Mouse (Mus musculus): Measurements from ENCODE around the gene St3gal5. TPM values are rescaled to one million over a fixed set of nuclear protein-coding genes. Genes with fewer than 3 reads are reported as not detected.
"Not testable (repeated sequence)": the region's sequence is repeated elsewhere in the genome, so short reads cannot be mapped to it uniquely, and the experiment has no call there.

St3gal5 gene
- polyA plus RNA-seq, 1 experiment from 2014 or later, result 14.1 TPM

- 85% methylated on average over 11 of the region's 11 CpGs for WGBS
- DNase-seq (ENCODE audit: low spot score), result no peak
Observed at GRCm38 (mm10) chr6:72153455-72153854, 56.1 kb downstream of the St3gal5 start.

GRCm38 (mm10) chr6:72154008-72154407 lies 56.6 kb downstream of the St3gal5 start:
- H3K27me3 ChIP-seq (ENCODE audit: insufficient read depth, low read length); H3K9ac ChIP-seq (ENCODE audit: low read depth, low read length); ATAC-seq (replicated peaks; ENCODE audit: low FRiP score, low read depth); H3K9me3 ChIP-seq (replicated peaks; ENCODE audit: low read length); H3K36me3 ChIP-seq (ENCODE audit: insufficient read depth, low read length); H3K27ac ChIP-seq; H3K4me2 ChIP-seq (ENCODE audit: low read length); DNase-seq (ENCODE audit: low spot score); H3K4me3 ChIP-seq (replicated peaks; ENCODE audit: low read depth, low read length); H3K4me1 ChIP-seq (replicated peaks; ENCODE audit: insufficient read depth, low read length): not testable (repeated sequence)
- WGBS, result 62% methylated on average over 3 of the region's 5 CpGs

More at GRCm38 (mm10) chr6:72153455-72153854, 56.1 kb downstream of the St3gal5 start:
- ATAC-seq (replicated peaks; ENCODE audit: low FRiP score, low read depth), result no peak
- no peak for TF ChIP-seq CTCF (IDR thresholded peaks at IDR 0.05; ENCODE audit: low read depth)
- Histone ChIP-seq H3K4me2 (ENCODE audit: low read length) (no peak overlapping the region), H3K4me1 (replicated peaks; ENCODE audit: insufficient read depth, low read length) (no peaks in the 10 kb centered on the region), H3K4me3 (replicated peaks; ENCODE audit: low read depth, low read length) (no peak overlapping the region), H3K36me3 (ENCODE audit: insufficient read depth, low read length) (peaks cover 11% of the 10 kb centered on the region; the same call in 1 of the 2 replicates), H3K9ac (ENCODE audit: low read depth, low read length) (no peak overlapping the region), H3K9me3 (replicated peaks; ENCODE audit: low read length) (no peaks in the 10 kb centered on the region), H3K27me3 (ENCODE audit: insufficient read depth, low read length) (no peaks in the 10 kb centered on the region), H3K27ac (no peak overlapping the region)

- no peaks in the 10 kb centered on the region for H3K27me3 ChIP-seq (ENCODE audit: insufficient read depth, low read length)
- H3K4me1 ChIP-seq (replicated peaks; ENCODE audit: insufficient read depth, low read length), result no peaks in the 10 kb centered on the region
- H3K9me3 ChIP-seq (replicated peaks; ENCODE audit: low read length), result no peaks in the 10 kb centered on the region
- H3K4me2 ChIP-seq (ENCODE audit: low read length), result no peak overlapping the region
- H3K9ac ChIP-seq (ENCODE audit: low read depth, low read length), result no peak overlapping the region
- DNase-seq (ENCODE audit: low spot score), result no peak
- no peaks in the 10 kb centered on the region for H3K36me3 ChIP-seq (ENCODE audit: insufficient read depth, low read length)
- no peak for TF ChIP-seq CTCF (IDR thresholded peaks at IDR 0.05; ENCODE audit: low read depth)
- 90% methylated on average over 7 of the region's 7 CpGs for WGBS
- no peak overlapping the region for H3K27ac ChIP-seq
- no peak overlapping the region for H3K4me3 ChIP-seq (replicated peaks; ENCODE audit: low read depth, low read length)
- no peak for ATAC-seq (replicated peaks; ENCODE audit: low FRiP score, low read depth)
Observed at GRCm38 (mm10) chr6:72154938-72155531, 57.6 kb downstream of the St3gal5 start.

- H3K4me2 ChIP-seq (ENCODE audit: low read length), result no peak overlapping the region
- no peaks in the 10 kb centered on the region for H3K36me3 ChIP-seq (ENCODE audit: insufficient read depth, low read length)
- no peaks in the 10 kb centered on the region for H3K4me1 ChIP-seq (replicated peaks; ENCODE audit: insufficient read depth, low read length)
- no peaks in the 10 kb centered on the region for H3K27me3 ChIP-seq (ENCODE audit: insufficient read depth, low read length)
- H3K27ac ChIP-seq, result no peak overlapping the region
- H3K9me3 ChIP-seq (replicated peaks; ENCODE audit: low read length), result no peaks in the 10 kb centered on the region
- TF ChIP-seq CTCF (IDR thresholded peaks at IDR 0.05; ENCODE audit: low read depth), result no peak
- 95% methylated on average over 8 of the region's 8 CpGs for WGBS
- H3K4me3 ChIP-seq (replicated peaks; ENCODE audit: low read depth, low read length), result no peak overlapping the region
- DNase-seq (ENCODE audit: low spot score), result no peak
- no peak for ATAC-seq (replicated peaks; ENCODE audit: low FRiP score, low read depth)
- no peak overlapping the region for H3K9ac ChIP-seq (ENCODE audit: low read depth, low read length)
Observed at GRCm38 (mm10) chr6:72155649-72156048, 58.3 kb downstream of the St3gal5 start.

GRCm38 (mm10) chr6:72158966-72159764 lies 61.8 kb downstream of the St3gal5 start:
- WGBS, result 85% methylated on average over 8 of the region's 8 CpGs
- no peak overlapping the region for H3K27ac ChIP-seq
- H3K4me1 ChIP-seq (replicated peaks; ENCODE audit: insufficient read depth, low read length), result no peaks in the 10 kb centered on the region
- no peak overlapping the region for H3K4me2 ChIP-seq (ENCODE audit: low read length)
- peak; percentile 36; the same call in 1 of the 2 replicates for TF ChIP-seq CTCF (IDR thresholded peaks at IDR 0.05; ENCODE audit: low read depth)
- H3K9me3 ChIP-seq (replicated peaks; ENCODE audit: low read length), result no peaks in the 10 kb centered on the region
- no peaks in the 10 kb centered on the region for H3K27me3 ChIP-seq (ENCODE audit: insufficient read depth, low read length)
- no peak for DNase-seq (ENCODE audit: low spot score)
- H3K4me3 ChIP-seq (replicated peaks; ENCODE audit: low read depth, low read length), result no peak overlapping the region
- no peak overlapping the region for H3K9ac ChIP-seq (ENCODE audit: low read depth, low read length)
- no peak for ATAC-seq (replicated peaks; ENCODE audit: low FRiP score, low read depth)
- no peaks in the 10 kb centered on the region for H3K36me3 ChIP-seq (ENCODE audit: insufficient read depth, low read length)

- Histone ChIP-seq H3K4me3 (replicated peaks; ENCODE audit: low read depth, low read length) (no peak overlapping the region), H3K27ac (no peak overlapping the region), H3K27me3 (ENCODE audit: insufficient read depth, low read length) (no peaks in the 10 kb centered on the region), H3K9me3 (replicated peaks; ENCODE audit: low read length) (no peaks in the 10 kb centered on the region), H3K9ac (ENCODE audit: low read depth, low read length) (no peak overlapping the region), H3K4me2 (ENCODE audit: low read length) (no peak overlapping the region), H3K4me1 (replicated peaks; ENCODE audit: insufficient read depth, low read length) (no peaks in the 10 kb centered on the region), H3K36me3 (ENCODE audit: insufficient read depth, low read length) (no peaks in the 10 kb centered on the region)
- ATAC-seq (replicated peaks; ENCODE audit: low FRiP score, low read depth), result no peak
- no peak for TF ChIP-seq CTCF (IDR thresholded peaks at IDR 0.05; ENCODE audit: low read depth)
- DNase-seq (ENCODE audit: low spot score), result no peak
- WGBS, result 58% methylated on average over 10 of the region's 10 CpGs
Observed at GRCm38 (mm10) chr6:72159861-72160395, 62.5 kb downstream of the St3gal5 start.
